Mouse (Mus musculus) bone marrow, adult 2 months (tissue): ENCODE data around the gene Ablim1. TPM values are rescaled to one million over a fixed set of nuclear protein-coding genes. Genes with fewer than 3 reads are reported as not detected.

Source experiments
- H3K27ac ChIP-seq: fragments of 200-500 bp; 2 replicates; pipeline ENCODE4 v1.5.1; 2012; ENCODE audit warnings: low read depth, mild to moderate bottlenecking, control low read depth, inconsistent platforms, low read length; ENCODE audit not compliant: control insufficient read depth, poor library complexity, insufficient read depth
- H3K4me1 ChIP-seq: fragments of 200-500 bp; 2 replicates; pipeline ENCODE4 v1.6.1; 2011; ENCODE audit warnings: low read length; ENCODE audit not compliant: control insufficient read depth, insufficient read depth
- H3K4me3 ChIP-seq: fragments of 200-500 bp; replicated peaks from 2 replicates; pipeline ENCODE3; 2011; ENCODE audit warnings: mild to moderate bottlenecking, low read depth, low read length, control low read depth; ENCODE audit not compliant: control insufficient read depth
- CTCF ChIP-seq: fragments of 200-500 bp; IDR thresholded peaks from 2 replicates; pipeline ENCODE4 v1.5.1; 2011; ENCODE audit warnings: low read length, control low read depth; ENCODE audit not compliant: control insufficient read depth, insufficient read depth
- POLR2A ChIP-seq: fragments of 200-500 bp; IDR thresholded peaks from 2 replicates; pipeline ENCODE4 v1.6.1; 2011; ENCODE audit warnings: low read depth, mild to moderate bottlenecking, control low read depth, low read length, borderline replicate concordance; ENCODE audit not compliant: control insufficient read depth
- WGBS: fragments of 180-500 bp; shearing (Covaris S2); methylation state at CpG from one replicate; pipeline ENCODE4 v1.1.7; 2018; 5-methylcytosine and 5-hydroxymethylcytosine counted together
- polyA plus RNA-seq: library from polyadenylated mRNA; stranded (reverse); fragments of >200 nt; gene quantifications from 2 replicates; pipeline ENCODE4 v1.2.4, GENCODE M21; 2011; ENCODE audit warnings: low replicate concordance; ENCODE audit not compliant: missing spikeins, insufficient read depth, insufficient read length

Ablim1 gene
- polyA plus RNA-seq, 1 experiment: 15.5 TPM

DNA sequence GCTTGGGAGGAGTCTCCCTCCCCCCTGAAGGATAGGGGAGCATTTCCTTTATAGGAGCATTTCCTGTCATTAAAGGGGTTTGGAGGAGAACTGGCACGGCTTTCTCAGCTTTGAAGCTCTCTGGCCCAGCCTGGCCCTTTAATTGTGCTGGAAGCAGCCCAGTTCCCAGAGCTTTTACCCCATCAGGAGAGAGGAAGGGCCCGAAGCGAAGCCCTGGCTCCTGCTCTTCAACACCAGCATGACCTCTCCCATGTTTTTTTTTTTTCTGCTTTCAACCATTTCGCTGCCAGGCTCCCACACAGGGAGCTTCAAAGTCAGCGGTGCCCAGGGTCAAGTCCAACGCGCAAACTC is 311.3 kb downstream of the Ablim1 start:
- 54% methylated on average over 7 of the region's 7 CpGs for WGBS
- no peaks in the 10 kb centered on the region for H3K4me1 ChIP-seq
- no peak overlapping the region for H3K4me3 ChIP-seq
- no peak overlapping the region for H3K27ac ChIP-seq
- no peak for TF ChIP-seq CTCF
- no peak for TF ChIP-seq POLR2A

GRCm38 (mm10) chr19:57002741-57003459 is 311.8 kb downstream of the Ablim1 start:
- Histone ChIP-seq H3K27ac (no peak overlapping the region), H3K4me3 (no peak overlapping the region), H3K4me1 (no peaks in the 10 kb centered on the region)
- no peak for TF ChIP-seq POLR2A
- TF ChIP-seq CTCF: no peak
- 64% methylated on average over 12 of the region's 12 CpGs for WGBS

DNA sequence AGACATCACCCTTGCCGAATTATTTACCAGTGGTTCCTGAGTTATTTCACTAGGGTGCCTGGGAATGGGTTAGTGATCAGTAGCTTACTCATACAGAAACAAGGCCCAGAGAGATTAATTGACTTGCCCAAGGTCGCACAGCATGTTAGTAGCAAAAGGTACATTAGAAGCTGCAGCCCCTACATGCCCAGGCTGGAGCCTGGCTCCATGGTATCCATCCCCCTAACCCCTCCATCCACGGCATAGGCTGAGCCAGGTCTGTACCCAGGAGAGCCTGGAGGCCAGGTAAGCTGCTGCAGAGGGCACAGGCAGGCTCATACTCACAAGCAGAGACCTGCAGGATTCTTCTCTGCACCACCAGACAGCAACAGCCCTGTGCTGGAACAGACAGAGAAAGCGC is 312.8 kb downstream of the Ablim1 start:
- TF ChIP-seq CTCF: no peak
- TF ChIP-seq POLR2A: no peak
- Histone ChIP-seq H3K27ac (no peak overlapping the region), H3K4me3 (no peak overlapping the region), H3K4me1 (no peaks in the 10 kb centered on the region)
- WGBS: 77% methylated on average over 4 of the region's 4 CpGs

DNA sequence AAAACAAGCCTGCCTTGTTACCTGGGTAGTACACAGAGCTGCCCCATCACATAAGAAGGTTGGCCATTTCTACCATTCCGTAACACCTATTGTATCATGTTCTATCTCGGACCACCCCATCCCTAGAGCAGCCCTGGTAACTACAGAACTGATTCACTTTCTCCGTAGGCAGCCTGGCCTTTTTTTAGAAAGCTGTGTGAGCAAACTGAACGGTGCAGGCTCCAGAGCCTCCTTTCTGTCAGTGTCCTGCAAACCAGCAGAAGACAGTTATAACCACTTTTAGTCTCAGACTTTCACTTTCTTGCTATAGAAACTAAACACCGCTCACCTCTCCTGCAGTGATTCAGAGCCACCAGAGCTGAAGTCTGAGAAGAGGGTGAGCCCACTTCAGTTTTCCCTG is 314.1 kb downstream of the Ablim1 start:
- no peaks in the 10 kb centered on the region for H3K4me1 ChIP-seq
- 82% methylated on average over 5 of the region's 5 CpGs for WGBS
- TF ChIP-seq POLR2A: no peak
- no peak for TF ChIP-seq CTCF
- no peak overlapping the region for H3K4me3 ChIP-seq
- no peak overlapping the region for H3K27ac ChIP-seq

DNA sequence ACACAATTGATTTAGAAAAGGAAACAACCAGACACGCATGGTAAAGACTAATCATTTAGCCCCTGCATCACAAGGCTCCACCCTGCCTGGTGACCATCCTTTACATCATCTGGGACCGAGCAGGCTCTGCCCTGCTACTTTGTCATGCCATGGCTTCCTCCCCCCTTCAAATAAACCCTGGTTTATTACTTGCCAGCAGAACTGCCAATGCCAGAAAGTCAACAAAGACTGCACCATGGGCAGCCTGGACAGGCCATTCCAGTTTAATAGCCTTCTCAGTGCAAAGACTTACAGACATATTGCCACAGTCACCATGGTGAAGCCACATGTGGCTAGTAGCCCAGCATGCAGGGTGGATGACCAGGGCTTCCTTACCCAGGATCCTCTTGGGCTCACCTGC is 314.9 kb downstream of the Ablim1 start:
- Histone ChIP-seq H3K27ac (no peak overlapping the region), H3K4me1 (no peaks in the 10 kb centered on the region), H3K4me3 (no peak overlapping the region)
- no peak for TF ChIP-seq CTCF
- TF ChIP-seq POLR2A: no peak
- WGBS: 64% methylated on average over 2 of the region's 2 CpGs

DNA sequence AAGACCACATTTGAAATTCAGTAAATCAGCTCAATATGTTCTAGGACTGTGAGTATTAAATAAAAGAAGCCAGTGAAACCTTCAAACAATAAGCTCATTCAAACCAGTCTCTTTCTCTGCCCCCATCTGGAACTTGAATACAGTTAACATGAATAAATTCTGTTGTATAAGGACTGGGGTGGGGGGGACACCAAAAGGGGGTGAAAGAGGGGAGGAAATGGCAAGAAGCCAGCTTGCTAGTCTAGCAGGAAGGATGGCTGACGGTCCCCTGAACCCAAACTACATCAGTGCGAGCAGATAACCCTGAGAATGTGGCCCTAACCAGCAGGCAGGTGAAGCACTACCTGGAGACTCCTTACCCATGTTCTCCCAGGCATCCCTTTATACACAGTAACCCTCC is 315.8 kb downstream of the Ablim1 start:
- WGBS: 57% methylated on average over 2 of the region's 2 CpGs
- Histone ChIP-seq H3K4me1 (no peaks in the 10 kb centered on the region), H3K4me3 (no peak overlapping the region), H3K27ac (no peak overlapping the region)
- TF ChIP-seq CTCF (no peak), POLR2A (no peak)

DNA sequence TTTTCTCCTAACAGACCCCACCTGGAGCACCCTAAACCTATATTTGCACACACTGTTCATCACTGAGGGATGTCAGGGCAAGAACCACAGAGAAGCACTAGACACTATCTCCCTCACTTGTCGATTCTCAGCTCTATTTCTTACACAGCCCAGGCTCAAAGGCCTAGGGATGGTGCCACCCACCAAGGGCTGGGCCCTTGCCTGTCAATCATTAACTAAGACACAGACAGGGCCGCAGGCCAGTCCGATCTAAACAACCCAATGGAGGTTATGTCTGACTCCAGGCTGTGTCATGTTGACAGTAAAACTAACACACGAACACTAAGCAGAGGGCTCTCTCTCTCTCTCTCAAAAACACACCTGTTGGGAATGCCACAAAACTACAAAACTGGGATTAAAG is 316.4 kb downstream of the Ablim1 start:
- Histone ChIP-seq H3K4me3 (no peak overlapping the region), H3K27ac (no peak overlapping the region), H3K4me1 (no peaks in the 10 kb centered on the region)
- WGBS: 69% methylated on average over 4 of the region's 4 CpGs
- TF ChIP-seq POLR2A (no peak), CTCF (no peak)

DNA sequence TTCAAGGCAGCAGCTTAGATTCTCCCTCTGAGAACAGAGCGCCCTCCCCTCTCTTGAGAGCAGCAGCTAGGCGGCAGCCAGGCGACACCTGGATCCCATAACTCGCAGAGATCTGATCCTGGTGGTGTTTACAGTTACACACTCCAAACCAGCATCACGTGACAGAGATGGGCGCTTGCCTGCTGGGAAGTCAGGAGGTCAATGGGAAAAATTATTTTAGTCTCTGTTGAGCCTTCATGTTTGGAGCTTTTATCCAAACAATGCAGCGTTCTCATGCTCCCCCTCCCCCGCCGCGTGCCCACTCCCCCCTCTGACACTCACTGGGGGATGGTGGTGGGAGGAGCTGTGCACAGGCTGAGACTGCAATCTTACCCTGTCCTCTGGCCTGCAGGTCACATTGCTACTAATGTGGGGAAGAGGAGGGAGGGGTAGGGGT is 317.5 kb downstream of the Ablim1 start:
- TF ChIP-seq POLR2A: no peak
- no peak for TF ChIP-seq CTCF
- H3K4me3 ChIP-seq: no peak overlapping the region
- no peak overlapping the region for H3K27ac ChIP-seq
- H3K4me1 ChIP-seq: no peaks in the 10 kb centered on the region
- WGBS: 17% methylated on average over 10 of the region's 10 CpGs

DNA sequence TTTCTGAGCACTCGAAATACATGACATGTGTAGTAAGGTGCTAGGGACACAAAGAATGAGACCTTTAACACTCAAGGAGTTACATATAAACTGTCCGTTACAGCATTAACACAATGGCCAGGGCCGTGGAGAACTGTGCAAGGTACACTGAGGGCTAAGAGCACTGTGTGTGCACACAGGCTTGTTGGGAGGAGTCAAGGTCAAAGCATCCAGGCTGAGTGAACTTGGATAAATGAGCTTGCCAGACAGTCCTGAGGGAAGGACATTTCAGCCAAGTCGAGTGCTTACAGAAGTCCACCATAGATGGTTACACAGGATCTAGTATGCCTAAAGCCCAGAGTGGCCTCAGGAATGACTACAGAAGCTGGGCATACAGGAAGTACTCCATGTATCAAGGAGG is 319.3 kb downstream of the Ablim1 start:
- no peaks in the 10 kb centered on the region for H3K4me1 ChIP-seq
- H3K27ac ChIP-seq: no peak overlapping the region
- TF ChIP-seq CTCF: no peak
- H3K4me3 ChIP-seq: no peak overlapping the region
- 75% methylated on average over 4 of the region's 4 CpGs for WGBS

DNA sequence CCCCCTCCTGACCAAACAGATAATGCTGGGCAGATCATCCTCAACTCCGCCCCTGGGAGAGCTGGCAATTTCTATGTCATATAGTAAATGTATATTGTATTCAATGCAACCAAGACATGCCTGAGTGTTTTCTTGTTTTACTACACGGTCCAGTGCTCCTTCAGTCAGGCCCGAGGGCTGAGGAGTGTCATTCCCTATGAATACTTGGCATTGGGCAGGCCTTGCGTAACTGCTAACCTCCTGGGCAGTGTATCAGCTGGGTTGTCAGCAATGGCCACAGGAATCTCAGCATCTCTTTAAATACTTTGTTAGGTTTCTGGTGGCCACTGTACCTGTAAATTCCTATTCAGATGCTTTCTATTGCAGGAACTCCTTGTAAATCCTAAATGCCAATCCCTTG is 320.1 kb downstream of the Ablim1 start:
- Histone ChIP-seq H3K4me3 (no peak overlapping the region), H3K4me1 (no peaks in the 10 kb centered on the region), H3K27ac (no peak overlapping the region)
- WGBS: 75% methylated on average over 4 of the region's 4 CpGs
- TF ChIP-seq POLR2A (no peak), CTCF (no peak)
